Mouse (Mus musculus): ENCODE results near the gene Gdpd5.

- TF ChIP-seq CTCF (IDR thresholded peaks at IDR 0.05; ENCODE audit: low read depth, low read length) (no peak), POLR2A (IDR thresholded peaks at IDR 0.05; ENCODE audit: extremely low read depth, insufficient read depth, low read length) (no peak)
These were observed 9.3 kb downstream of the Gdpd5 start for GRCm38 (mm10) chr7:99390559-99390958.
